Mouse (Mus musculus) stomach, embryonic 16.5 days (tissue): ENCODE results near the gene Msantd1. TPM values are rescaled to one million over a fixed set of nuclear protein-coding genes. Genes with fewer than 3 reads are reported as not detected.

Source experiments
- polyA plus RNA-seq: library from polyadenylated mRNA; unstranded; fragments of >200 nt; fragmentation: Nextera tagmentation; extraction: Ambion mirVana; gene quantifications from 2 replicates; pipeline ENCODE4 v1.2.1, GENCODE M21; 2015

Msantd1 gene
- polyA plus RNA-seq, 1 experiment from 2014 or later: 0.65 TPM

Other genes with a start within 250 kb of the Msantd1 start
- gene Nop14, start 247.9 kb upstream of the Msantd1 start, polyA plus RNA-seq: 20.8 and 24.3 TPM in 2 replicates
- gene Grk4, start 247.6 kb upstream of the Msantd1 start, polyA plus RNA-seq: 2.1 TPM in 2 replicates
- 11.0 and 12.1 TPM in 2 replicates for gene Htt, start 146.3 kb upstream of the Msantd1 start, polyA plus RNA-seq
- gene Rgs12, start 41.4 kb downstream of the Msantd1 start, polyA plus RNA-seq: 31.8 and 34.4 TPM in 2 replicates
- 7.7 and 8.2 TPM in 2 replicates for gene Hgfac, start 133.5 kb downstream of the Msantd1 start, polyA plus RNA-seq
- 1.9 and 2.0 TPM in 2 replicates for gene Dok7, start 148.8 kb downstream of the Msantd1 start, polyA plus RNA-seq
- gene Lrpap1, start 197.8 kb downstream of the Msantd1 start, polyA plus RNA-seq: 156 and 192 TPM in 2 replicates